Mouse (Mus musculus) neural tube, embryonic 15.5 days (tissue): ENCODE results near the gene Rsl1d1. TPM values are rescaled to one million over a fixed set of nuclear protein-coding genes. Genes with fewer than 3 reads are reported as not detected.
"Not testable (repeated sequence)": the region's sequence is repeated elsewhere in the genome, so short reads cannot be mapped to it uniquely, and the experiment has no call there.

Experiments used
- ATAC-seq: fragments of 200-750 bp; cut with Nextera tagmentation; 2 replicates; pipeline ENCODE4 v1.8.0; 2017; ENCODE audit warnings: mild to moderate bottlenecking, moderate TSS enrichment, moderate library complexity; ENCODE audit not compliant: low FRiP score
- H3K27ac ChIP-seq: fragments of 300-500 bp; sonication (generic); replicated peaks from 2 replicates; pipeline ENCODE4 v1.5.1; 2015; ENCODE audit warnings: mild to moderate bottlenecking, inconsistent platforms
- H3K27me3 ChIP-seq: fragments of 300-500 bp; sonication (generic); replicated peaks from 2 replicates; pipeline ENCODE4 v1.6.1; 2015; ENCODE audit warnings: inconsistent platforms
- H3K36me3 ChIP-seq: fragments of 300-500 bp; sonication (generic); 2 replicates; pipeline ENCODE4 v1.6.1; 2015; ENCODE audit warnings: inconsistent platforms
- H3K4me1 ChIP-seq: fragments of 300-500 bp; sonication (generic); 2 replicates; pipeline ENCODE4 v1.6.1; 2015; ENCODE audit warnings: inconsistent platforms
- H3K4me2 ChIP-seq: fragments of 300-500 bp; sonication (generic); 2 replicates; pipeline ENCODE4 v1.6.1; 2015; ENCODE audit warnings: inconsistent platforms, mild to moderate bottlenecking, moderate library complexity
- H3K4me3 ChIP-seq: fragments of 300-500 bp; sonication (generic); replicated peaks from 2 replicates; pipeline ENCODE4 v1.5.1; 2015; ENCODE audit warnings: mild to moderate bottlenecking, inconsistent platforms
- H3K9ac ChIP-seq: fragments of 300-500 bp; sonication (generic); replicated peaks from 2 replicates; pipeline ENCODE4 v1.6.1; 2015; ENCODE audit warnings: mild to moderate bottlenecking, inconsistent platforms
- H3K9me3 ChIP-seq: fragments of 300-500 bp; sonication (generic); replicated peaks from 2 replicates; pipeline ENCODE4 v1.6.1; 2016; ENCODE audit warnings: inconsistent platforms
- WGBS: fragments of 180-500 bp; shearing (Covaris S2); methylation state at CpG from one replicate; pipeline ENCODE4 v1.1.7; 2015; ENCODE audit warnings: mixed read lengths; 5-methylcytosine and 5-hydroxymethylcytosine counted together
- microRNA-seq: library from miRNA; unstranded; fragments of <30 nt; microRNA quantifications from one replicate; pipeline ENCODE4, GENCODE M21; 2017
- polyA plus RNA-seq: library from polyadenylated mRNA; unstranded; fragments of >200 nt; fragmentation: Nextera tagmentation; extraction: Ambion mirVana; gene quantifications from 2 replicates; pipeline ENCODE4 v1.2.1, GENCODE M21; 2015

The Rsl1d1 gene
- polyA plus RNA-seq, 1 experiment from 2014 or later: 119 TPM

- Histone ChIP-seq H3K27ac (no peak overlapping the region), H3K9me3 (no peaks in the 10 kb centered on the region), H3K27me3 (no peaks in the 10 kb centered on the region), H3K36me3 (peaks cover 68% of the 10 kb centered on the region), H3K4me1 (no peaks in the 10 kb centered on the region), H3K4me2 (no peak overlapping the region), H3K9ac (no peak overlapping the region), H3K4me3 (no peak overlapping the region)
- no peak for ATAC-seq
These were observed 48.6 kb downstream of the Rsl1d1 start for GRCm38 (mm10) chr16:11154500-11154899.

GRCm38 (mm10) chr16:11143706-11144483, 59.2 kb downstream of the Rsl1d1 start:
- H3K27ac ChIP-seq, H3K9ac ChIP-seq, ATAC-seq, H3K4me3 ChIP-seq, H3K9me3 ChIP-seq, H3K4me1 ChIP-seq, H3K27me3 ChIP-seq, H3K4me2 ChIP-seq: not testable (repeated sequence)
- WGBS: 14% methylated on average over 56 of the region's 56 CpGs
- peaks cover 57% of the 10 kb centered on the region for H3K36me3 ChIP-seq

Small RNA genes within 50 kb of the gene (microRNA-seq; reads per million reads assigned to microRNA genes)
- gene Gm23935: 78.9 reads per million, percentile 49 among the genes with 10 or more reads in this experiment

Other genes starting within 250 kb of the Rsl1d1 start
- 104 and 107 TPM in 2 replicates for gene Snn, start 142.4 kb downstream of the Rsl1d1 start, polyA plus RNA-seq
- gene Litaf, start 137.2 kb downstream of the Rsl1d1 start, polyA plus RNA-seq: 26.1 and 39.5 TPM in 2 replicates
- gene Txndc11, start 68.7 kb downstream of the Rsl1d1 start, polyA plus RNA-seq: 28.7 and 29.3 TPM in 2 replicates
- gene Zc3h7a, start 26.9 kb downstream of the Rsl1d1 start, polyA plus RNA-seq: 72.7 and 73.4 TPM in 2 replicates
- gene Gspt1, start 51.0 kb upstream of the Rsl1d1 start, polyA plus RNA-seq: 48.4 and 52.1 TPM in 2 replicates
- gene Tnfrsf17, start 110.5 kb upstream of the Rsl1d1 start, polyA plus RNA-seq: 0.19 TPM in 1 of 2 replicates, not detected in the other
- 17.7 and 18.7 TPM in 2 replicates for gene Snx29, start 119.6 kb upstream of the Rsl1d1 start, polyA plus RNA-seq